ENCODE assay signal across 8 mouse cellular contexts in the genomic region with DNA sequence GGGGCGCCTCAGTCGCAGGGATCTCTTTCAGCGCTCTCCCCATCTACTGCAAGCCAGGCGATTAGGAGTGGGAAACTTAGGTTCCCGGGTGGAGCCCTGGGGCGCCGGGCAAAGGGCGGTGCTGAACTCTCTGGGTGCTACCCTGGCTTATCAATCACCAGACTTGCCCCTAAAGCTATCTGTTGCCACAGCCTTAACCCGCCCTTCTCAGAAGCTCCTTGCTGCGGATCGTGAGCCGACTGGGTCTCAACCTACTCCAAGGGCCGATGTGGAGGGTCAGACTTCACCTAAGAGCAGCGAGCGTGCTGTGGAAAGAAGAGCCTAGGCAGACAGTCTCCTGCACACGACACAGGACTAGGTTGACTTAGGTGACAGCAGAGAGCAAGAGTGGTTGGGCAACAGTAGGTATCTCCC. TPM values are rescaled to one million over a fixed set of nuclear protein-coding genes. Genes with fewer than 3 reads are reported as not detected.
A peak's percentile ranks its signal among the peaks of the same experiment; 100 is the strongest.
DNase-seq lines count a peak whose midpoint lies in the region; ATAC-seq lines count a peak whose summit lies in the region.

No protein-coding gene starts in this region.

- H3K4me1 ChIP-seq in kidney, embryonic 14.5 days (ENCODE audit: control insufficient read depth, insufficient read depth, low read length) = peaks cover 16% of the 10 kb centered on the region; the same call in 1 of the 2 replicates
- no peaks in the 10 kb centered on the region; the same call in 1 of the 2 replicates for H3K4me1 ChIP-seq in brown adipose tissue, adult 24 weeks (ENCODE audit: control insufficient read depth, insufficient read depth, insufficient read length, low read length)
- H3K4me1 ChIP-seq in heart, embryonic 10.5 days = peaks cover 56% of the 10 kb centered on the region
- H3K4me1 ChIP-seq in limb, embryonic 12.5 days (replicated peaks) = peaks cover 16% of the 10 kb centered on the region
- peaks cover 17% of the 10 kb centered on the region for H3K4me1 ChIP-seq in neural tube, embryonic 12.5 days

- H3K9me3 ChIP-seq in kidney, embryonic 14.5 days (ENCODE audit: control insufficient read depth, low read length) = no peaks in the 10 kb centered on the region
- no peaks in the 10 kb centered on the region for H3K9me3 ChIP-seq in heart, embryonic 10.5 days
- no peaks in the 10 kb centered on the region for H3K9me3 ChIP-seq in limb, embryonic 12.5 days
- H3K9me3 ChIP-seq in neural tube, embryonic 12.5 days = no peaks in the 10 kb centered on the region

- peak overlapping the region; percentile 81 for H3K4me3 ChIP-seq in kidney, embryonic 14.5 days (ENCODE audit: low read length)
- H3K4me3 ChIP-seq in brown adipose tissue, adult 24 weeks (ENCODE audit: insufficient read depth, low read depth, low read length) = peak overlapping the region; percentile 63
- H3K4me3 ChIP-seq in heart, embryonic 10.5 days = peak overlapping the region; percentile 77
- H3K4me3 ChIP-seq in limb, embryonic 12.5 days (replicated peaks) = peak overlapping the region; percentile 77
- peak overlapping the region; percentile 84 for H3K4me3 ChIP-seq in neural tube, embryonic 12.5 days

- H3K27ac ChIP-seq in kidney, embryonic 14.5 days (ENCODE audit: low read depth, low read length) = peak overlapping the region; percentile 7; the same call in 1 of the 2 replicates
- no peak overlapping the region for H3K27ac ChIP-seq in brown adipose tissue, adult 24 weeks (replicated peaks; ENCODE audit: low read depth, low read length)
- peak overlapping the region; percentile 92 for H3K27ac ChIP-seq in heart, embryonic 10.5 days
- H3K27ac ChIP-seq in limb, embryonic 12.5 days = peak overlapping the region; percentile 84; the same call in 1 of the 2 replicates
- H3K27ac ChIP-seq in neural tube, embryonic 12.5 days = no peak overlapping the region

- H3K4me2 ChIP-seq in kidney, embryonic 14.5 days (replicated peaks; ENCODE audit: low read depth, low read length) = peak overlapping the region; percentile 96
- peak overlapping the region; percentile 83 for H3K4me2 ChIP-seq in limb, embryonic 12.5 days
- H3K4me2 ChIP-seq in neural tube, embryonic 12.5 days (replicated peaks) = peak overlapping the region; percentile 87

- peak overlapping the region; percentile 69 for H3K9ac ChIP-seq in kidney, embryonic 14.5 days (ENCODE audit: low read depth, low read length)
- peak overlapping the region; percentile 75 for H3K9ac ChIP-seq in limb, embryonic 12.5 days (replicated peaks)
- H3K9ac ChIP-seq in neural tube, embryonic 12.5 days = peak overlapping the region; percentile 84

- WGBS in kidney, embryonic 14.5 days = under 1% methylated on average over 16 of the region's 16 CpGs
- under 1% methylated on average over 16 of the region's 16 CpGs for WGBS in heart, embryonic 10.5 days
- WGBS in limb, embryonic 12.5 days = 1% methylated on average over 16 of the region's 16 CpGs
- WGBS in neural tube, embryonic 12.5 days = 0% methylated on average over 16 of the region's 16 CpGs

- ATAC-seq in kidney, embryonic 14.5 days (ENCODE audit: low FRiP score, low TSS enrichment) = peak; percentile 14
- peak; percentile 18; the same call in 1 of the 2 replicates for ATAC-seq in limb, embryonic 12.5 days (ENCODE audit: insufficient number of reproducible peaks, insufficient read depth, low FRiP score, low TSS enrichment, low read depth)
- peak; percentile 42 for ATAC-seq in neural tube, embryonic 12.5 days (ENCODE audit: low FRiP score, low read depth)
- no peak for ATAC-seq in activated CD4-positive, CD25-positive, alpha-beta regulatory T cell, adult 4 months

- no peaks in the 10 kb centered on the region for H3K27me3 ChIP-seq in kidney, embryonic 14.5 days (ENCODE audit: control insufficient read depth, insufficient read depth, low read length)
- no peaks in the 10 kb centered on the region for H3K27me3 ChIP-seq in heart, embryonic 10.5 days (ENCODE audit: insufficient read depth, poor library complexity, severe bottlenecking)
- no peaks in the 10 kb centered on the region for H3K27me3 ChIP-seq in limb, embryonic 12.5 days
- H3K27me3 ChIP-seq in neural tube, embryonic 12.5 days (replicated peaks) = no peaks in the 10 kb centered on the region

- no peak for DNase-seq in kidney, adult 18-20 months
- DNase-seq in heart, embryonic 10.5 days (ENCODE audit: low spot score) = peak; percentile 95
- no peak for DNase-seq in left cerebral cortex, adult 11 months (ENCODE audit: low spot score)

- H3K36me3 ChIP-seq in kidney, embryonic 14.5 days (ENCODE audit: control insufficient read depth, insufficient read depth, low read length) = peaks cover 30% of the 10 kb centered on the region
- peaks cover 29% of the 10 kb centered on the region for H3K36me3 ChIP-seq in heart, embryonic 10.5 days
- H3K36me3 ChIP-seq in limb, embryonic 12.5 days = peaks cover 30% of the 10 kb centered on the region
- H3K36me3 ChIP-seq in neural tube, embryonic 12.5 days = peaks cover 44% of the 10 kb centered on the region

RNA-seq across cellular contexts. Expression of a gene that starts 0.6 kb away (rescaled TPM):
- polyA plus RNA-seq in kidney, embryonic 14.5 days (2014; fragmentation: Nextera tagmentation; extraction: Ambion mirVana) = 55.2 and 57.8 TPM in 2 replicates
- 41.1 and 58.6 TPM in 2 replicates for polyA plus RNA-seq in brown adipose tissue, adult 24 weeks (2012; ENCODE audit: insufficient read depth, insufficient read length, missing spikeins)
- 80.7 and 84.4 TPM in 2 replicates for polyA plus RNA-seq in heart, embryonic 10.5 days (2016; fragmentation: Nextera tagmentation; extraction: Ambion mirVana)
- polyA plus RNA-seq in limb, embryonic 12.5 days (2016; fragmentation: Nextera tagmentation; extraction: Ambion mirVana) = 56.9 and 57.9 TPM in 2 replicates
- 57.6 and 63.4 TPM in 2 replicates for polyA plus RNA-seq in neural tube, embryonic 12.5 days (2016; fragmentation: Nextera tagmentation; extraction: Ambion mirVana)
- 10 to 100 TPM; 39.4 to 45.0 TPM for polyA plus RNA-seq in activated CD4-positive, CD25-positive, alpha-beta regulatory T cell, adult 4 months (2017; shearing (Covaris generic))

RNA-seq across cellular contexts. Expression of a gene that starts 11.9 kb away (rescaled TPM):
- 20.0 and 30.9 TPM in 2 replicates for polyA plus RNA-seq in kidney, embryonic 14.5 days (2014; fragmentation: Nextera tagmentation; extraction: Ambion mirVana)
- 40.0 TPM in 2 replicates for polyA plus RNA-seq in brown adipose tissue, adult 24 weeks (2012; ENCODE audit: insufficient read depth, insufficient read length, missing spikeins)
- polyA plus RNA-seq in heart, embryonic 10.5 days (2016; fragmentation: Nextera tagmentation; extraction: Ambion mirVana) = 31.8 and 33.1 TPM in 2 replicates
- 30.5 and 38.0 TPM in 2 replicates for polyA plus RNA-seq in limb, embryonic 12.5 days (2016; fragmentation: Nextera tagmentation; extraction: Ambion mirVana)
- 43.5 and 43.8 TPM in 2 replicates for polyA plus RNA-seq in neural tube, embryonic 12.5 days (2016; fragmentation: Nextera tagmentation; extraction: Ambion mirVana)
- 10 to 100 TPM; 49.9 to 75.8 TPM for polyA plus RNA-seq in activated CD4-positive, CD25-positive, alpha-beta regulatory T cell, adult 4 months (2017; shearing (Covaris generic))

RNA-seq across cellular contexts. Expression of a gene that starts 14.8 kb away (rescaled TPM):
- not detected in 2 replicates for polyA plus RNA-seq in kidney, embryonic 14.5 days (2014; fragmentation: Nextera tagmentation; extraction: Ambion mirVana)
- polyA plus RNA-seq in brown adipose tissue, adult 24 weeks (2012; ENCODE audit: insufficient read depth, insufficient read length, missing spikeins) = not detected in 2 replicates
- polyA plus RNA-seq in heart, embryonic 10.5 days (2016; fragmentation: Nextera tagmentation; extraction: Ambion mirVana) = 1.6 TPM in 2 replicates
- 0.18 and 0.51 TPM in 2 replicates for polyA plus RNA-seq in limb, embryonic 12.5 days (2016; fragmentation: Nextera tagmentation; extraction: Ambion mirVana)
- 0.44 and 0.46 TPM in 2 replicates for polyA plus RNA-seq in neural tube, embryonic 12.5 days (2016; fragmentation: Nextera tagmentation; extraction: Ambion mirVana)
- polyA plus RNA-seq in activated CD4-positive, CD25-positive, alpha-beta regulatory T cell, adult 4 months (2017; shearing (Covaris generic)) = under 1 TPM; 0.40 to 0.48 TPM

RNA-seq across cellular contexts. Expression of a gene that starts 42.0 kb away (rescaled TPM):
- 1.6 and 2.1 TPM in 2 replicates for polyA plus RNA-seq in kidney, embryonic 14.5 days (2014; fragmentation: Nextera tagmentation; extraction: Ambion mirVana)
- 0.40 and 0.88 TPM in 2 replicates for polyA plus RNA-seq in brown adipose tissue, adult 24 weeks (2012; ENCODE audit: insufficient read depth, insufficient read length, missing spikeins)
- polyA plus RNA-seq in heart, embryonic 10.5 days (2016; fragmentation: Nextera tagmentation; extraction: Ambion mirVana) = 2.5 and 3.2 TPM in 2 replicates
- 3.1 and 3.7 TPM in 2 replicates for polyA plus RNA-seq in limb, embryonic 12.5 days (2016; fragmentation: Nextera tagmentation; extraction: Ambion mirVana)
- polyA plus RNA-seq in neural tube, embryonic 12.5 days (2016; fragmentation: Nextera tagmentation; extraction: Ambion mirVana) = 3.6 and 3.9 TPM in 2 replicates
- 1 to 10 TPM; 1.3 to 3.3 TPM for polyA plus RNA-seq in activated CD4-positive, CD25-positive, alpha-beta regulatory T cell, adult 4 months (2017; shearing (Covaris generic))

RNA-seq across cellular contexts. Expression of a gene that starts 46.0 kb away (rescaled TPM):
- polyA plus RNA-seq in kidney, embryonic 14.5 days (2014; fragmentation: Nextera tagmentation; extraction: Ambion mirVana) = 19.8 and 20.8 TPM in 2 replicates
- polyA plus RNA-seq in brown adipose tissue, adult 24 weeks (2012; ENCODE audit: insufficient read depth, insufficient read length, missing spikeins) = 8.2 and 11.1 TPM in 2 replicates
- polyA plus RNA-seq in heart, embryonic 10.5 days (2016; fragmentation: Nextera tagmentation; extraction: Ambion mirVana) = 30.4 and 30.7 TPM in 2 replicates
- polyA plus RNA-seq in limb, embryonic 12.5 days (2016; fragmentation: Nextera tagmentation; extraction: Ambion mirVana) = 22.5 and 25.5 TPM in 2 replicates
- polyA plus RNA-seq in neural tube, embryonic 12.5 days (2016; fragmentation: Nextera tagmentation; extraction: Ambion mirVana) = 18.3 and 23.5 TPM in 2 replicates
- 10 to 100 TPM; 12.9 to 22.2 TPM for polyA plus RNA-seq in activated CD4-positive, CD25-positive, alpha-beta regulatory T cell, adult 4 months (2017; shearing (Covaris generic))

Comparison
In these comparisons a context has a peak if more than half of its experiments do, and no peak if none do; other contexts are left out.
1. H3K27ac ChIP-seq: peak in kidney, embryonic 14.5 days (single experiment), heart, embryonic 10.5 days (single experiment) and limb, embryonic 12.5 days (single experiment); none in brown adipose tissue, adult 24 weeks (single experiment) and neural tube, embryonic 12.5 days (single experiment).
2. Peak in every context shown above with its lines, with median percentiles within 50 percentile points of each other: H3K4me2 ChIP-seq, H3K4me3 ChIP-seq and H3K9ac ChIP-seq.